Mouse (Mus musculus) layer of hippocampus, postnatal 36 days (tissue): ENCODE measurements around the gene Dnajc27. TPM values are rescaled to one million over a fixed set of nuclear protein-coding genes. Genes with fewer than 3 reads are reported as not detected.

Experiments used
- DNase-seq, 2 experiments: peaks; one replicate each; pipeline ENCODE4 v3.0.0; 2022
- total RNA-seq, 2 experiments: library from RNA; stranded (reverse); gene quantifications; 2 replicates each; pipeline ENCODE4 v1.2.3; 2021

Dnajc27 gene
- total RNA-seq, 2 experiments from 2014 or later = 81.5 to 81.7 TPM

DNA sequence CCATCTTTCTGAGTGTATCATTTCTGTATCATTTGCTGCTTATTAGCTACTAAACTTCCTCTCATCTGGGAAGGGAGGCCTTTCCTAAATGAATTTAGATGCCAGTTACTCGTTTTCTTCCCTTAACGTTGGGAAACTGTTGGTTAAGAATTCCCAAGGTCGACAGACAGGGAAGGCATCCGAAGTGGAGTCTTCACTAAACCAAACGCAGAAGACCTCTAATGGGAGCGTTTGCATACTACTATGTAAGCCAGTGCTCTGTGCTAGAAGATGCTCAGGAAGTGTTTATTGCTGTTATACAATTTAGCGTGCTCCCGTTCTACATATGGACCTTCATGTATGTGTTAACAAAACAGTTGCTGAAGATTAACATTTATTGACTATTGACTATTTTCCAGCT, 1.1 kb downstream of the Dnajc27 start:
- DNase-seq = no peak

DNA sequence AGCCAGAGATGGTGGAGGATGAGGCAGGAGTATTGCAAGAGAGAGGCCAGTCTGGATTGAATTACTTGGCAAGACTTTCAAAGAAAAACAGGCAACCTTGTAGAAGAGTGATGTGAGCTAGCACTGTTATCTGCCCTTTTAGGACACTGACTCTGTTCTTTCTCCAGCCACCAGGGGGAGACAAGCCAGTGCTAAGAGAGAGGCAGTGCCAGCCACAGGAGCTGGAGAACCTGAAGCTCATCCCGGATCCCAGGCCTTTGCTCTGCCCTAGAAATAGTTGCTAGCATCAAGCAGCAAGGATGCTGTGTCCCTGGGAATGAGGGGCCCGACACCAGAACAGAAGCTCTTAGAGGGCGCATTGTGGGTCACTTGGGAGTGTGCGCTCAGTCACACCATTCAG, 25.0 kb downstream of the Dnajc27 start:
- DNase-seq = peak; percentile 49 to 70

DNA sequence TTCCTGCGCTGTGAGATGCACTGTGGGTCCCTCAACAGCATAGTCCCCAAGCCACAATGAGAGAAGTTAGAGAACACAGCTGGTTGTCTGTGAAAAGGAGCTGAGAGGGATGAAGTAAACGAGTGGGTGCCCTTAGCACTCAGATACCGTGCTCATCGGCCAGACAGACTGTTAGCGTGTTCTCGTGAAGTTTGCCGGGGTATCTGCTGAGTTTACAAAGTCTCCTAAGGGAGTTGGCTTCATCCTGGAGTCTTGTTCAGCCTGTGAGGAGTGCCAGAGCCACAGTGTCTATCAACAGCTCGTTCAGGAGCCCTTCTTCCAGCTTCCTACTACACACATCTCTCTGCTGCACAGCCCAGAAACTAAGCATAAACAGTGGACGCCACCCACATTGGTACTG, 33.7 kb downstream of the Dnajc27 start:
- no peak for DNase-seq

DNA sequence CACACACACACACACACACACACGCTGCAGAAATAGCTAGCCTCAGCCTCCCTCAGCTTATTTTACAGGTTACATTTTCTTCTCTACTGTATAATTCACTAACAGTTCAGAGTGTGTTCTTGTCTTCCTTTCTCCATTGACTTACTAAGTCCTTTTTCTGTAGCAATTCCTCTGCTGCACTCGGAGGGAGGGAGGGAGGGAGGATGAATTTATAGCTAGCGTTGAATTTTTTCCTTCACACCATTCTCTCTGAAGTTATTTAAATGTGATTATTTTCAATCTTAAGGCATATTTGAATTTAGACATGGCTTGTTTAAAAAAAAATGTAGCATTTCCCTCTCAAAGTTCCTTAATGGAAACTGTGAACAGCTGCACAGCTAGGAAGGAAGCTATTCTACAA, 34.8 kb downstream of the Dnajc27 start:
- no peak for DNase-seq

DNA sequence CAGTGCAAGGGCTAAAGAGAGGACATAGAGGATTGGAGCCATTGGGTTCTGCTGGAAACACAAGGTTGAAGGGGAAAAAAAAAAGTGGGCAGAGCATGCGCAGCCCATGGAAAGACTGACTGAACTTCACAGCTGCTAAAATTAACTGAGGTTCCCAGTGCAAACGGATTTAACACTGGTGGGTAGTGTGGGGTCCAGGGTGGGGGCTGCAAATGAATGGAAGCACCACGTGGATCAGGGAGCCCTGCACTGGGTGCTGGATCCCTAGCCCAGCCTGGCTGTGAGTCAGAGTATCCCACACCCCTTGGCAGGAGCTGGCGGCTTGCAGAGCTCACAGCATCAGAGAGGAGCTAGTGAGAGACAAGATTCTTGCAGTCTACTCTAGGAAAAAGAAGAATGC, 35.2 kb downstream of the Dnajc27 start:
- peak; percentile 25 to 26 for DNase-seq

DNA sequence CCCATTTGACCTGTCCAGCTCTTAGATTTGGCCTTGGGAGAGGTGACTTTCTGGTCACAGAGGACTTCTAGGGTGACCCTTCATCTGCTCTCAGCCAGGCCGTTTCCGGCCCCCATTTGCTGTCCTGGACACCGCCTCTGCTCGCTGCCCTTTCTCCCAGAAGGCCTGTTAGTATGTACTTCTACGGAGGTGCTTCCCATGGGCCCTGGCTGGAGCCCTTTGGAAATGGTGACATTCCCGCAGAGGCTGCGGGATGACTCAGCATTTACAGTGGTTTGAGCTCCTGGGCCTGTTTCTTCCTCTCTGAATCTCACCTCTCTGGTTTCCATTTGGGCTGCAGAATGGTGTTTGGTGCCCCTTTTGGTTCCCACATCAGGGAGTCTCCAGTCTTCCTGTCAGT, 45.0 kb downstream of the Dnajc27 start:
- no peak for DNase-seq

DNA sequence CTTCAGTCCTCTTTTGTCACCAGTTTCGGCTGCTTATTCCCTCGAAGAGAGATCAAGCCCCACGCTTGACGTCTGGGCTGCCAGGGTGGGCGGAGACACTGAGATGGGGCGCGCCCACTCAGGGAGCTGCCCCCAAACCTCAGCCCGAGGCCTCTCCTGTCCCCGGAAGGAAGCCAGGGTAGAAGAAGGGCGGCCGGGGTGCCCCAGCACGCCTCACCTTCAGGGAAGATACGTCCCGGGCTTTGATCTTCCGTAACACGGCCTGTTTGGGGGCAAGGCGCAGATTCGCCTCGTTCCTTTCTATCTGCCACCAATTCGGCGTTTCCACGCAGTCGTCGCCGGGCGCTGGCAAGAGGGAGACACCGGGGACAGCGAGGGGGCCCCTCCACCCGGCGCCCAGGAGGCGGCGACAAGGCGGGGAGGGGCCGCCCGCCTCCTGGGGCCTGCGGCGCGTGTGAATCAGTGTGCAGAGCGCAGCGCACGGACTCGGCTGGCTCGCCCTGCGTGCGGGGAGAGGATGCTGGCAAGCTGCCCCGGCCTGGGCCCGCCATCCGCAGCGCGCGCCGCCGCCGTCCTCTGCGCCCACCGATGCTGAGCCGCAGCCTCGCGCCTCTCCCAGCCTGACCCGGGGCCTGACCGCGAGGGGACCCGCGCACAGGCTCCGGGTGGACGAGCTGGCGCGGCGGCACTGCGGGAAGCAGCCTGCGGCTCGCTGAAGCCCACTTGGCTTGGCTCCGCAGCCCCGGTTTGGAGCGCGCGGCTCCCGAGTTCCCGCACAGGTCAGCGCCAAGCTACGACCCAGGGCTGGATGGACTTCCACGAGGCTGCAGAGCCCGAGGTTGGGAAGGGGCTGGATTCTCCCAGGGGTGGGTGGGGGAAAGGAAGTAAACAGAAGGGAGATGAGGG, 50.8 kb downstream of the Dnajc27 start, which contains the start of gene Adcy3:
Adcy3 (plus strand) TSS at position 163 of the 906 bp plus-strand sequence.
- peak; percentile 71 to 76 for DNase-seq

DNA sequence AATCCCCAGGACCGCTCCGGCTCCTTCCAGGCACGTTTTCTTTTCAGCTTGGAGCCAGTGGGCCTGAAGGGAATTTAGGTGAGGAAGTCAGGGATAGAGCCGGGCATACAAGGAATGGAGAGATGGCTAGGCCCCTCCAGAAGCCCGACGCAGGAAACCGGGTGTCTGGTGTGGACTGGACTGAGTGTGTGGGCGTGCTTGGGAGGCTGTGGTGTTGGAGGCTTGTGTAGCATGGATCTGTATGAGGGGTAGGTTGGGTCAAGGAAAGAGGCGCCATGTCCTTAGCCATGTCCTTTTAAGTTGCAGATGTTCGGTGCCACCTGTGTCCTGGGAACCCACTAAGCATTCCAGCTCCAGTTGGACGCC, 51.4 kb downstream of the Dnajc27 start:
- DNase-seq = peak; percentile 15 to 22

DNA sequence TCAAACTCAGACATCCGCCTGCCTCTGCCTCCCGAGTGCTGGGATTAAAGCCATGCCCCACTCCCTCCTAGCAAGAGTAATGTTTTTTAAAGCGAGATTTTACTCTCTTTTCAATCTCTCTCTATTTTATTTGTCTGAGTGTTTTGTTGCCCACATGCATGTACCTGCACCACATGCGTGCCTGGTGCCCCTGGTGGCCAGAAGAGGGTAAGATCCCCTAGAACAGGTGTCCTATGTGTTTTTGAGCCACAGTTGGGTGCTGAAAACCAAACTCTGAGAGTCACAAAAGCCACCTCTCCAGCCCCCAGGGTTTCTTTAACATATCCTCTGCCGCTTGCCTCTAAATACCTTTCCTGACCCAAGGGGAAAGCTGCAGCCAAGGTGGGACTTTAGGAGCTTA, 60.8 kb downstream of the Dnajc27 start:
- no peak for DNase-seq

DNA sequence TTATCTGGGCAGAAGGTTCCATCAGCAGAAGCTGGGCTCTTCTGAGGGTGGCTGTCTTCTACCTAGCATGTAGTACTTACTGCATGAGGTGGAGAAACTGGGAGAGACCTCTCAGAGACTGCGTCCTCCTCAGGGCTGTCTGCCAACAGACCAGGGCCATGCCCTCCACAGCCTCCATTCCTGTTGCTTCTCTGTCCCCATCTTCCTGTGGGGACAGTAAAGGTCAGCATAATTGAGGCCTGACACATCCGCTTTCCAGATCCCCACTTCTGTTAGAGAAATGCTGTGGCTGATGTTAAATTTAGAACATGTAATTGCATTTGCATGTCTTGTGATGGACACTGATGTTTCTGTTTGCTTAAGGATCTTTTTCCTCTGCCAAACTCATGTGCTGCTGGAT, 68.6 kb downstream of the Dnajc27 start:
- no peak for DNase-seq

DNA sequence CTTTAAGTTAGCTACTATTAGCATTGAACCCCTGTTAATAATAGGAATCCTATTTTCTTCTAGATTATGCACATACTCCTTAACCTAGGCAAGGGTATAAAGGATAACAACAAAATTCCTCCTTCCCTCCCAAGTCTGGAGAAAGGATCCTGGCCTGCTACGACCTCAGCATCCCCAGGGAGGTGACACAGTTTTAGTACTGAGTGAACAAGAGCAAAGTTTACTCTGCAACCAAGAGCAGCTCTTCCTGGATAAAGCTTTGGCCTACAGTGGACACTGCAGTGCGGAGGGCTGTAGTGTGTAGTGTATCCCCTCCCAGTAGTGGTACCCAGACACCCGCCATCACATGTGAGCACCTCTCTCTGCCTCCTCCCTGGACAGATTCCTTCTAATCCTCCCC, 69.6 kb downstream of the Dnajc27 start:
- DNase-seq = no peak

DNA sequence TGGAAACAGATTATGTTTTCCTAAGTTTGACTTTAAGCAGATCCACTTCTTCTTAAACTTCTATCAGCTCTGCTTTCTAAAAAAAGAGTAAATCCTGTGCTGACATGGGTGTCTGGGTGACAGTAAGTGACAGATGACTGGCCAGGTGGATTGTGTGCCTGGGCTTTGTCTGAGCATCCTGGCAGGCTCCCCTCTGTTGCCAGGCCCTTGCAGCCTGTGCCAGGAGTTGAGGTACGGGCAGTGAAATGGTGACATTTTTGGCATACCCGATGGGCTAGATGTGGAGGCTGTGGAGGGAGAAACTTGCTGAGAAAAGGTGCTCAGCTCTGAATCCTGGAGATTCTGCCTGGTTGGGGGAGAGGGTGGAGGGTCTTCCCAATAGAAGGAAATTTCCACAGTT, 75.1 kb downstream of the Dnajc27 start:
- DNase-seq = no peak

DNA sequence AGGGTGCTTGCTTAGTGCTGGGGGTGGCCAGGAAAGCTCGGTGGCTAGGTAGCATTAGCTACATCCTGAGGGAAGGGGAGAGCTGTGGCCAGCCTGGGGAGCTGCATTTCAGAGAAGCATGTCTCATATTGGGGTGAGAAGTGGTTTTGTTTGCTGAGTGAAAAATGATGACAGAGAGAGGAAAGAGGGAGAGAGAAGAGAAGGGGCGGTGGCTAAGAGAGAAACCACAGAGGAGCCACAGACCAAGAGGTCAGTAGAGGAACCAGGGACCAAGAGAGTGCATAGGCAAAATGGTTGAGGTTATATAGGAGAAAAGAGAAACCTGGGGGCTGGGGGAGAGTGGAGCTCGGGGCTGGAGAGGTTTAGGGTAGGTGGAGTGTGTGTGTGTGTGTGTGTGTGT, 75.8 kb downstream of the Dnajc27 start:
- DNase-seq = no peak

DNA sequence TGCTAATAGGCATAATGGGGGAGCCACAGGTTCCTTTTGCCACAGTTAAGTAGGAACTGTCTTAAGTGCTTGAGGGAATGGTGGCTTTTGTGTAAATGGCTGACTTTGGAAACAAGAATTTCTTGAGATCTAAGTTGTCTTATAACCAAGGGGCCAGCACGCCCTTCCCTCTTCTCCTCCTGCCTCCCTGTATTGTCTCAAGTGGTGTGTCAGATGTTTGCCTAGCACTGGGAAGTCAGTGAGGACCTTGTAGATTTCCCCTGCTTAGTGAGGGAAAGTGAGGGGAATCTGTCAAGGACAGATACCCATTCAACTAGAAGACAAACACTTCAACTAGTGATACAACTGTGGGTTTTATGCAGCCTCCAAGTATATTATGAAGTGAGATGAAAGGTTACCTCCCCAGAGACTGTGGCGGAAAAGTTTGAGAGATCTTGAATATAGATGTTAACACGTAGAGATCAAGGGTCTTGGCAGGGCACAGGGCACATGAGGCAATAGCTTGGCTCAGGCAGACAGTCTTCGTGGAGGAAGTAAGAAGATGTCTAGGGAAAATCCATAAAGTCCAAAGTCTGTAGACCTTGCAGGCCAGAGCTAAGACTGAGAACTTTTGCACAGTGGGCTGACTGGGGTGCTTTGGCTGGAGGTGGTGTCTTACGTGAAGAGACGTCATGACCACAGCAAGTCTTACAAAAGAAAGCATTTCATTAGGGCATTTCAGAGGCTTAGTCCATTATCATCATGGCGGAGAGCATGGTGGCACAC, 76.7 kb downstream of the Dnajc27 start:
- no peak for DNase-seq

Other genes starting within 250 kb of the Dnajc27 start
- 1 to 10 TPM; 1.5 to 1.9 TPM for gene Pomc, start 127.6 kb upstream of the Dnajc27 start, total RNA-seq
- gene Efr3b, start 43.7 kb upstream of the Dnajc27 start, total RNA-seq = 10 to 100 TPM; 89.9 to 91.7 TPM
- 10 to 100 TPM; 49.9 to 50.3 TPM for gene Adcy3, start 50.5 kb downstream of the Dnajc27 start, total RNA-seq
- 1 to 10 TPM; 8.5 to 8.9 TPM for gene Ptrhd1, start 151.4 kb downstream of the Dnajc27 start, total RNA-seq
- 1 to 10 TPM; 4.1 to 4.3 TPM for gene Cenpo, start 151.7 kb downstream of the Dnajc27 start, total RNA-seq